Mouse (Mus musculus) liver, postnatal 0 days (tissue): ENCODE data around the gene Klhl29.

Experiments used
- CTCF ChIP-seq: sonication (generic); IDR thresholded peaks from 2 replicates; pipeline ENCODE4 v1.5.1; 2016; ENCODE audit warnings: antibody characterized with exemption, low read depth
- EP300 ChIP-seq: IDR thresholded peaks from 2 replicates; pipeline ENCODE4 v1.6.1; 2016; ENCODE audit warnings: antibody characterized with exemption, low read depth, mild to moderate bottlenecking

- TF ChIP-seq EP300 (no peak), CTCF (no peak)
Measured at GRCm38 (mm10) chr12:5283654-5284053, 91.8 kb downstream of the Klhl29 start.
